9 mouse cellular contexts compared by ENCODE assay signal in genomic region chr8:4247951-4248540, GRCm38 (mm10). TPM values are rescaled to one million over a fixed set of nuclear protein-coding genes. Genes with fewer than 3 reads are reported as not detected.
DNase-seq lines count a peak whose midpoint lies in the region; ATAC-seq lines count a peak whose summit lies in the region.
"Had no signal": no experiment of that assay in that cellular context is flagged by ENCODE, and none has a peak within 500 bp of the region (broad histone marks: within the 10 kb centered on the region; RNA-seq: fewer than 3 reads in every experiment).

Gene Tgfbr3l, plus strand, starts transcription at chr8:4248214.

- H3K27ac ChIP-seq in heart, embryonic 16.5 days (ENCODE audit: low read length): peak within 1 kb of the TSS; percentile 55
- H3K27ac ChIP-seq in neural tube, embryonic 12.5 days: no peak within 1 kb of the TSS
- H3K27ac ChIP-seq in midbrain, embryonic 14.5 days (replicated peaks; ENCODE audit: low read depth, low read length): 0 out of 2 replicates have a peak within 1 kb of the TSS, but pooled peaks have one; percentile 8

- no peak for DNase-seq in heart, adult 9 months (ENCODE audit: low spot score in 2 of 2)
- no peak for DNase-seq in neural tube, embryonic 10.5 days (ENCODE audit: extremely low spot score, low spot score)
- DNase-seq in adrenal gland, postnatal 36 days: peak; percentile 45 to 64
- no peak for DNase-seq in midbrain, embryonic 14.5 days
- DNase-seq in embryo, embryonic 9.5 days (ENCODE audit: extremely low spot score): no peak
- DNase-seq in thymus, postnatal 4 days: no peak
- DNase-seq: gastrocnemius, postnatal 10 days had no signal

- H3K4me2 ChIP-seq in heart, embryonic 16.5 days (ENCODE audit: low read depth, low read length): peak within 1 kb of the TSS; percentile 55
- H3K4me2 ChIP-seq in neural tube, embryonic 12.5 days (replicated peaks): no peak within 1 kb of the TSS
- H3K4me2 ChIP-seq in midbrain, embryonic 14.5 days (ENCODE audit: low read length): no peak within 1 kb of the TSS

- peak within 1 kb of the TSS; percentile 60 for H3K9ac ChIP-seq in heart, embryonic 16.5 days (ENCODE audit: low read length)
- 0 out of 2 replicates have a peak within 1 kb of the TSS, but pooled peaks have one; percentile 2 for H3K9ac ChIP-seq in neural tube, embryonic 12.5 days
- no peak within 1 kb of the TSS for H3K9ac ChIP-seq in midbrain, embryonic 14.5 days (replicated peaks; ENCODE audit: low read length)

- ATAC-seq in heart, embryonic 16.5 days (replicated peaks; ENCODE audit: extremely low read depth, insufficient read depth, low FRiP score): no peak
- no peak for ATAC-seq in neural tube, embryonic 12.5 days (ENCODE audit: low FRiP score, low read depth)
- ATAC-seq in midbrain, embryonic 14.5 days (ENCODE audit: low FRiP score, low TSS enrichment): no peak

- H3K4me1 ChIP-seq in heart, embryonic 16.5 days (ENCODE audit: control insufficient read depth, insufficient read depth, low read length): peaks cover 18% of the 10 kb centered on the region
- 0 out of 2 replicates have a peak, but pooled peaks cover 5% of the 10 kb centered on the region for H3K4me1 ChIP-seq in neural tube, embryonic 12.5 days
- peaks cover 5% of the 10 kb centered on the region for H3K4me1 ChIP-seq in midbrain, embryonic 14.5 days (ENCODE audit: control insufficient read depth, insufficient read depth, low read length)

- H3K27me3 ChIP-seq in heart, embryonic 16.5 days (ENCODE audit: control insufficient read depth, insufficient read depth, low read length): no peaks in the 10 kb centered on the region
- peaks cover 9% of the 10 kb centered on the region; the same call in 1 of the 2 replicates for H3K27me3 ChIP-seq in neural tube, embryonic 12.5 days (replicated peaks)
- no peaks in the 10 kb centered on the region for H3K27me3 ChIP-seq in midbrain, embryonic 14.5 days (ENCODE audit: control insufficient read depth, insufficient read depth, low read length)

- H3K36me3 ChIP-seq in heart, embryonic 16.5 days (ENCODE audit: control insufficient read depth, insufficient read depth): peaks cover 39% of the 10 kb centered on the region
- peaks cover 66% of the 10 kb centered on the region for H3K36me3 ChIP-seq in neural tube, embryonic 12.5 days
- H3K36me3 ChIP-seq in midbrain, embryonic 14.5 days (ENCODE audit: control insufficient read depth, insufficient read depth, low read length): peaks cover 62% of the 10 kb centered on the region

- WGBS in heart, embryonic 16.5 days: 82% methylated on average over 15 of the region's 15 CpGs
- WGBS in neural tube, embryonic 12.5 days: 82% methylated on average over 15 of the region's 15 CpGs
- 77% methylated on average over 15 of the region's 15 CpGs for WGBS in midbrain, embryonic 14.5 days

- H3K4me3 ChIP-seq in heart, embryonic 16.5 days (ENCODE audit: low read length): no peak within 1 kb of the TSS
- no peak within 1 kb of the TSS for H3K4me3 ChIP-seq in neural tube, embryonic 12.5 days
- no peak within 1 kb of the TSS for H3K4me3 ChIP-seq in midbrain, embryonic 14.5 days (replicated peaks; ENCODE audit: low read depth, low read length)

- no peaks in the 10 kb centered on the region for H3K9me3 ChIP-seq in heart, embryonic 16.5 days (replicated peaks; ENCODE audit: control insufficient read depth, low read length)
- no peaks in the 10 kb centered on the region for H3K9me3 ChIP-seq in neural tube, embryonic 12.5 days
- H3K9me3 ChIP-seq in midbrain, embryonic 14.5 days (ENCODE audit: control insufficient read depth, low read length): no peaks in the 10 kb centered on the region

RNA-seq across cellular contexts. Expression of gene Tgfbr3l, which starts in this region (rescaled TPM):
- 3.0 and 3.6 TPM in 2 replicates for polyA plus RNA-seq in heart, embryonic 16.5 days (2015; fragmentation: Nextera tagmentation; extraction: Ambion mirVana)
- 5.4 and 8.1 TPM in 2 replicates for polyA plus RNA-seq in neural tube, embryonic 12.5 days (2016; fragmentation: Nextera tagmentation; extraction: Ambion mirVana)
- 10 to 100 TPM; 11.1 to 11.5 TPM for total RNA-seq in adrenal gland, postnatal 36 days (2021)
- 4.6 and 5.0 TPM in 2 replicates for polyA plus RNA-seq in midbrain, embryonic 14.5 days (2014; fragmentation: Nextera tagmentation; extraction: Ambion mirVana)

Comparison
In these comparisons a context has a peak if more than half of its experiments do, and no peak if none do; other contexts are left out.
1. DNase-seq: peak in adrenal gland, postnatal 36 days (2 of 2); none in heart, adult 9 months (0 of 2), neural tube, embryonic 10.5 days (single experiment), midbrain, embryonic 14.5 days (single experiment), embryo, embryonic 9.5 days (single experiment) and thymus, postnatal 4 days (single experiment).